Mouse (Mus musculus): ENCODE data around the gene Slit2. TPM values are rescaled to one million over a fixed set of nuclear protein-coding genes. Genes with fewer than 3 reads are reported as not detected.

Slit2 gene
- polyA plus RNA-seq (2014; fragmentation: Nextera tagmentation; extraction: Ambion mirVana): 32.8 and 47.0 TPM in 2 replicates

DNA sequence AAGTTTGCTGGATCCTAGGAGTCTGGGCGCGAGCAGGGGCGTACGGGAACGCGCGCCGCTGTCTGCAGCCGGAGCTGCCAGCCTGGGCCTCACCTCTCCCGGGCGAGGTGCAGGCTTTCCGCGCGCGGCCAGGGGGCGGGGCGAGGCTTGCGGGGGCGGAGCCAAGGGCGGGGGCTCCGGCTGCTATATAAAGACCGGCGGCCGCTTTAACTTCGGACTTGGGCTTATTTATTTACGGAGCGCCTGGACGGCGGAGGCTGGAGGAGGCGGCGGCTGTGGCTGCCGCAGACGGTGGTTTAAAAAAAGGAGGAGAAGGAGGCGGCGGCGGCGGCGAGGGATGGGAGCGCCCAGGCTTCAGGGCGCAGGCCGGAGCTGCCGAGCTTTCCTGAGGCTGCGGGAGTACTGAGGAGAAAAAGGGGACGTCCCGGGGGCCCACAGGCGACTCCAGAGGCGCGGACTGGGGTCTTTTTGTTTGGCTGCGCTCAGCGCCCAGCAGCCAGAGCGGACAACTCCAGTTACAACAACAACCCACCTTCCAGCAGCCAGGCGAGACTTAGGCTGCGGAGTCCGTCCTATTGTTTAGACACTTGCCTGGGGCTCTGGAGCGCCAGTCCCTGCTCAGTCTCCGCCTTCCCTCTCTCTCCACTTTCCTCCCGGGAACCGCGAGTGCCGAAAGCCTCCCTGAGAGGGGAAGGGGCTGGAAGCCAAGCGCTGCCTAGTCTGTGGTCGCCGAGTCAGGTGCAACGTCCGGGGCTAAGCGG is at the start of gene Slit2:
Slit2 (plus strand) TSS at position 198 of the 761 bp plus-strand sequence.
- under 1% methylated on average over 66 of the region's 66 CpGs for WGBS
- Histone ChIP-seq H3K4me3 (replicated peaks; ENCODE audit: low read length) (peak within 1 kb of the TSS; percentile 81), H3K4me1 (replicated peaks; ENCODE audit: control insufficient read depth, insufficient read depth, low read length) (0 out of 2 replicates have a peak, but pooled peaks cover 11% of the 10 kb centered on the region), H3K9me3 (ENCODE audit: control insufficient read depth, low read length) (no peaks in the 10 kb centered on the region), H3K9ac (peak within 1 kb of the TSS; percentile 86), H3K27me3 (ENCODE audit: control insufficient read depth, insufficient read depth, low read length) (no peaks in the 10 kb centered on the region), H3K4me2 (replicated peaks) (peak within 1 kb of the TSS; percentile 81), H3K36me3 (replicated peaks; ENCODE audit: control insufficient read depth, insufficient read depth) (no peaks in the 10 kb centered on the region), H3K27ac (peak within 1 kb of the TSS; percentile 81)
- DNase-seq (ENCODE audit: low spot score): peak; percentile 81
- ATAC-seq (ENCODE audit: low FRiP score): peak; percentile 89

DNA sequence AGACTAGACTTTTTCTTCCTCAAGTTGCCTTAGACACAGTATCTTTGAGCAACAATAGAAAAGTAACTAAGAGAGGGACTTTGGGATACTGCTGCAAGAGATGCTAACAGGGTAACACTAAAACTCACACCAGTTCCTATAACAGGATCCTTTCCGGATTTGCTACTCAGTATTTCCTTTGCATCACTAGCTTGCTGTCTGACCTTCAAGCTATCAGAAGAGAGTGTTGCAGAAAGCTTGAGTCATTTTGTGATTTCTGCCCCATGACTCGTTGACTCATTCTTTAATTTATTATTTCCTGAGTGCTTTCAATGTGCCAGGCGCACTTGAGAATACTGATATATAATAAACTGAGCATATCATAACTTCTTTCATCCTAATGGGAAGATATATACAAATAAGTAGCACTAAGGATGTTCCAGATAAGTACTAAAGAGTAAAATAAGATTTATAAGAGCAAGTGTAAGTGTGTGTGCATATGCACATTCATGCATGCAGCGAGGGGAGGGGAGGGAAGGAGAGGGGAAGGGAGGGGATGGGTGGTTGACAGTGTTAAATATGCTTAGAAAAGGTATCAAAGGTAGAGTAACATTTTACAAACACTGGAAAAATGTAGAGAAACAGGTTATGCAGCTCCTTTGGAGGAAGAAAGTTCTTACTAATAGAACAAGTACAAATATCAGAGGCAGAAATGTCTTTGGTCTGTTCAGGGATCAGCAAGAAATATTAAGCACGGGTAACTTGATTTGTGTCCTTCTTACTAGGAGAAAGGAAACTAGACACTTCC is 44.2 kb upstream of the Slit2 start:
- no peak for ATAC-seq (ENCODE audit: low FRiP score)

DNA sequence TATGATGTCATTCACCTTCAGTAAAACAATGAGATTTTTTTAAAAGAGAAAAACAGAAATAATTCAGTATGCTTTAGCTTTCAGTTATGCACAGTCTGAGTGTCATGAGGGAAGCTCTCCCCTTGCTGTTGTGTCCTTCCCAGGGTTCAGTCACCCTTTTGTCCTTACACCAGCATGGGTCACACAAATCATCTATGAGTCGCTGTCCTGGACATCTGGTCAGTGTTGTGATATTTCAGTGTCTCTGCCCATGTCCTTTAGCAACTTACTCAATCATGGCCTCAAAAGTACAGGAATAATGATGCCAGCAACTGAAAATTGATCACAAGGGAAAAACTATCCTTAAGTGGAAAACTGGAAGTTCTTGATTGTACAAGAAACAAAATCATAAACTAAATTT is 26.5 kb upstream of the Slit2 start:
- Histone ChIP-seq H3K27me3 (ENCODE audit: control insufficient read depth, insufficient read depth, low read length) (no peaks in the 10 kb centered on the region), H3K4me2 (replicated peaks) (no peak overlapping the region), H3K27ac (no peak overlapping the region), H3K9ac (no peak overlapping the region), H3K4me3 (replicated peaks; ENCODE audit: low read length) (no peak overlapping the region), H3K9me3 (ENCODE audit: control insufficient read depth, low read length) (no peaks in the 10 kb centered on the region), H3K4me1 (replicated peaks; ENCODE audit: control insufficient read depth, insufficient read depth, low read length) (no peaks in the 10 kb centered on the region), H3K36me3 (replicated peaks; ENCODE audit: control insufficient read depth, insufficient read depth) (no peaks in the 10 kb centered on the region)
- no peak for DNase-seq (ENCODE audit: low spot score)
- WGBS: 70% methylated on average over 1 of the region's 1 CpGs
- ATAC-seq (ENCODE audit: low FRiP score): no peak

More for the DNA sequence above, 44.2 kb upstream of the Slit2 start:
- Histone ChIP-seq H3K4me3 (replicated peaks; ENCODE audit: low read length) (no peak overlapping the region), H3K27me3 (ENCODE audit: control insufficient read depth, insufficient read depth, low read length) (no peaks in the 10 kb centered on the region), H3K9me3 (ENCODE audit: control insufficient read depth, low read length) (no peaks in the 10 kb centered on the region), H3K4me2 (replicated peaks) (no peak overlapping the region), H3K36me3 (replicated peaks; ENCODE audit: control insufficient read depth, insufficient read depth) (no peaks in the 10 kb centered on the region), H3K27ac (no peak overlapping the region), H3K4me1 (replicated peaks; ENCODE audit: control insufficient read depth, insufficient read depth, low read length) (no peaks in the 10 kb centered on the region), H3K9ac (no peak overlapping the region)
- WGBS: 90% methylated on average over 5 of the region's 5 CpGs
- DNase-seq (ENCODE audit: low spot score): no peak

DNA sequence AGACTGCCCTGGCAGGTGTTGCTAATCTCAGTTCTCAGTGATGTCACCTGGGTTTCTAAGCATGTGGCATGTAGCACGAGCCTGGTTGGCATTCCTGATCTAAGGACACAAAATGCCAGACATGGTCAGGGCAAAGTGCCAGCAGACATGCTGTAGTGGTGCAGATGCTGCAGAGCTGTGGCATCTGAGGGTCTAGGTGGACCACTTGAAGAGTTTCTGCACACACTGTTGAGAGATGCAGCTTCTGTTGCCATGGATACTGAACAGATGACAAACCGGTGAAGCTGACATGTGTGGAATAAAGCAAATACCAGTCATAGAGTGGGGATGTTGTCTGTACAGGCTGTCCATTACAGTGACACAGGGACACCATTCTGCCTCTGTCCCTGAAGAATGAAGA is 7.1 kb upstream of the Slit2 start:
- H3K36me3 ChIP-seq (replicated peaks; ENCODE audit: control insufficient read depth, insufficient read depth): no peaks in the 10 kb centered on the region
- 54% methylated on average over 2 of the region's 2 CpGs for WGBS
- H3K4me1 ChIP-seq (replicated peaks; ENCODE audit: control insufficient read depth, insufficient read depth, low read length): no peaks in the 10 kb centered on the region
- no peak overlapping the region for H3K4me2 ChIP-seq (replicated peaks)
- no peak overlapping the region for H3K27ac ChIP-seq
- H3K4me3 ChIP-seq (replicated peaks; ENCODE audit: low read length): no peak overlapping the region
- no peaks in the 10 kb centered on the region for H3K27me3 ChIP-seq (ENCODE audit: control insufficient read depth, insufficient read depth, low read length)
- no peak overlapping the region for H3K9ac ChIP-seq
- H3K9me3 ChIP-seq (ENCODE audit: control insufficient read depth, low read length): no peaks in the 10 kb centered on the region
- DNase-seq (ENCODE audit: low spot score) (no peak), ATAC-seq (ENCODE audit: low FRiP score) (peak; percentile 53; the same call in 1 of the 2 replicates)

DNA sequence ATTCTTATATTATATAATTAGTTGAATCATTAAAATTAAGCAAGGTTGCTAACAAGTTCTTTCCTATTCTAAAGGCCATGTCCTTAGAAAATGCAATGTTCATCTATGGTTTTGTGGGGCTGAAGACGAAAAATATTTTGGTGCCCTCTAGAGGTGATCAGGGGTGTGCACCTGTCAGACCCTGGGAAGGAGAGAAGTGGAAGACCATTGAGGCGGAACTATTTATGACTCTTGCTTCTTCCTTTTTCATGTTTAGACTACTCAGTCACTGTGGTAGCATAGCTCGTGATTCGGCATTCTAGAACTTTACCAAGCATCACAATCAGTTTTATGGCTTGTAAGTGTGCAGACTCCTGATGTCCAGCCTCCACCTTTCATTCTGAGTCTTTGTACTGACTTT is 3.6 kb upstream of the Slit2 start:
- Histone ChIP-seq H3K4me2 (replicated peaks) (no peak overlapping the region), H3K4me1 (replicated peaks; ENCODE audit: control insufficient read depth, insufficient read depth, low read length) (0 out of 2 replicates have a peak, but pooled peaks cover 2% of the 10 kb centered on the region), H3K36me3 (replicated peaks; ENCODE audit: control insufficient read depth, insufficient read depth) (no peaks in the 10 kb centered on the region), H3K4me3 (replicated peaks; ENCODE audit: low read length) (no peak overlapping the region), H3K9me3 (ENCODE audit: control insufficient read depth, low read length) (no peaks in the 10 kb centered on the region), H3K27ac (no peak overlapping the region), H3K27me3 (ENCODE audit: control insufficient read depth, insufficient read depth, low read length) (no peaks in the 10 kb centered on the region), H3K9ac (no peak overlapping the region)
- ATAC-seq (ENCODE audit: low FRiP score) (no peak), DNase-seq (ENCODE audit: low spot score) (peak; percentile 59)
- 40% methylated on average over 4 of the region's 4 CpGs for WGBS

DNA sequence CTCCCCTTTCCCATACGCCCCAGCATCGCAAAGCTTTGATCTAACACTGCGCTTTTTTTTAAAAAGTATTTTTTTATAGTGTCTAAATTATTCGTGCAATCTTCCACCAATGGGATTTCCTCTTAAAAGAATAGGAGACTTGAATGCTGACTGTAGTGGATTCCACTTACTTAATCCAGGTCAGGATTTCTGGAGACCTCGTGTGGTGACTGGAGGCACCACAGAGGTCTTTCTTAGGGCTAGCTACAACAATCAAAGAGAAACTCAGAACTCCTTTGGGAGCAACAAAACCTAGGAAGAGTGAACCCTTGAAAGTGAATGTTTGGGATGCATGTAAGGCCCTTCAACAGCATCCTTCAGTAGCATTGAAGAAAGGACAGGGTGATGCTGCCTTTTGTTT is 2.5 kb upstream of the Slit2 start:
- no peak for DNase-seq (ENCODE audit: low spot score)
- WGBS: 35% methylated on average over 5 of the region's 5 CpGs

DNA sequence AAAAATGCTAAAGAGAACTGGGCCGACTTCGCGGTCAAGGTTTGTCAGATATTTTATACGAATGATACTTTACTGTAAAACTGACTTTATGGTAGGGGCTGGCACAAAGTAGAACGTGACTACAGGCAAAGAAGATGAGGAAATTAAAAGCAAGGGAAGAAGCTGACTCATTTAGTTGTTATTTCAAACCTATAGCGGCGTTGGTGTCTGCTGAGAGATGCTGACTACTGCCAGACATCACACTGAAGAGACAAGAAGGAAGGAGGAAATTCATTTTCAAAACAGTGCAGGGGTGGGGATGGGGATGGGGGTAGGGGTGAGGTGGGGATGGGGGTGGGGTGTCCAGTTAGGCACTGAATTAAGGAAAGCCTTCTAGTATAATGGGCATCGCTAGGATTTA is 987 bp upstream of the Slit2 start:
- 60% methylated on average over 8 of the region's 8 CpGs for WGBS
- ATAC-seq (ENCODE audit: low FRiP score) (no peak), DNase-seq (ENCODE audit: low spot score) (no peak)
- Histone ChIP-seq H3K27ac (no peak overlapping the region), H3K27me3 (ENCODE audit: control insufficient read depth, insufficient read depth, low read length) (no peaks in the 10 kb centered on the region), H3K4me3 (replicated peaks; ENCODE audit: low read length) (no peak overlapping the region), H3K9ac (no peak overlapping the region), H3K4me2 (replicated peaks) (peak overlapping the region; percentile 81), H3K4me1 (replicated peaks; ENCODE audit: control insufficient read depth, insufficient read depth, low read length) (0 out of 2 replicates have a peak, but pooled peaks cover 9% of the 10 kb centered on the region), H3K9me3 (ENCODE audit: control insufficient read depth, low read length) (no peaks in the 10 kb centered on the region), H3K36me3 (replicated peaks; ENCODE audit: control insufficient read depth, insufficient read depth) (no peaks in the 10 kb centered on the region)

More for the DNA sequence above, 2.5 kb upstream of the Slit2 start:
- ATAC-seq (ENCODE audit: low FRiP score): no peak
- no peaks in the 10 kb centered on the region for H3K36me3 ChIP-seq (replicated peaks; ENCODE audit: control insufficient read depth, insufficient read depth)
- no peaks in the 10 kb centered on the region for H3K27me3 ChIP-seq (ENCODE audit: control insufficient read depth, insufficient read depth, low read length)
- no peak overlapping the region for H3K27ac ChIP-seq
- no peaks in the 10 kb centered on the region for H3K9me3 ChIP-seq (ENCODE audit: control insufficient read depth, low read length)
- H3K4me1 ChIP-seq (replicated peaks; ENCODE audit: control insufficient read depth, insufficient read depth, low read length): 0 out of 2 replicates have a peak, but pooled peaks cover 5% of the 10 kb centered on the region
- H3K4me3 ChIP-seq (replicated peaks; ENCODE audit: low read length): no peak overlapping the region
- H3K4me2 ChIP-seq (replicated peaks): no peak overlapping the region
- H3K9ac ChIP-seq: no peak overlapping the region

DNA sequence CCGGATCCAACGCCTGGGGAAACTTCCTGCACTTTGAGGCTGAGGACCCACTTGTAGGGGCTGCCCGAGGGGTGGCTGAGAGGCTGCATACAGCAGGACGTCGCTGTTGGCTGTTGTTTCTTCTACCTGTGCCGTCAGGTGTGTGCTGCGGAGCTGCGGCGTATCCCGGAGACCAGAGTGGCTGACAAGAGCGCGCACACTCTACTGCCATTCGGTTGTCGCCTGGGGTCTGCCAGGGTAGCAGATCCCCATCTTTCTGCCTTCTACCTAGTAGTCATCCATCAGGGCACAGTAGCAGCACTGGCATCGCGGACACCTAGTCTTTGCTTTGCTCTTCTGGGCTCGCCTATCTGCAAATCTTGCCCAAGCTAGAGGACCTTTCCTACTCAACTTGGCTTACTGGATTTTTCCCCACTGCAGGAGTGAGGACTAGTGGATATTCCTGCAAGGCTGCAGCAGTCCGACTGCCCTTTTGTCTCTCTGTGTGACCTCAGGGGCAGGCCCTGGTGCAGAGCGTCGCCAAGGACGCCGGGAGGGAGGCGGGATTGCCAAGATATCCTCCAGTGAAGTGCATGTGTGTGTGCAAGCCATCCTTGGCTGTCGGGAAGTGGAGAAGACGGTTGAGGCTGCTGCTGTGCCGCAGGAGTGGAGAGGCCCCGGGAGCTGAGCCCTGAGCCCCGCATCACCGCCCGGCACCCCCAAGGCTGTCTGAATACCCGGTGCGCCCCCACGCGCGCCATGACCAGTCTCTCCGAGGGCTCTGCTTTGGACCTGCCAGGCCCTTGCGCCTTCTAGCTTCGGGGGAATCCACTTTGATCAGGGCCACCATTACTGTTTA is 1.0 kb downstream of the Slit2 start:
- H3K9me3 ChIP-seq (ENCODE audit: control insufficient read depth, low read length): no peaks in the 10 kb centered on the region
- H3K4me1 ChIP-seq (replicated peaks; ENCODE audit: control insufficient read depth, insufficient read depth, low read length): peaks cover 18% of the 10 kb centered on the region; the same call in 1 of the 2 replicates
- ATAC-seq (ENCODE audit: low FRiP score) (peak; percentile 8), DNase-seq (ENCODE audit: low spot score) (peak; percentile 51)
- WGBS: under 1% methylated on average over 38 of the region's 38 CpGs
- H3K4me3 ChIP-seq (replicated peaks; ENCODE audit: low read length): peak overlapping the region; percentile 81
- H3K27me3 ChIP-seq (ENCODE audit: control insufficient read depth, insufficient read depth, low read length): no peaks in the 10 kb centered on the region
- H3K9ac ChIP-seq: peak overlapping the region; percentile 86
- H3K36me3 ChIP-seq (replicated peaks; ENCODE audit: control insufficient read depth, insufficient read depth): no peaks in the 10 kb centered on the region
- peak overlapping the region; percentile 81 for H3K4me2 ChIP-seq (replicated peaks)
- peak overlapping the region; percentile 81 for H3K27ac ChIP-seq

Measured in hindbrain, embryonic 14.5 days (tissue).